Mouse (Mus musculus) kidney, embryonic 14.5 days (tissue): ENCODE measurements around the gene Rere. TPM values are rescaled to one million over a fixed set of nuclear protein-coding genes. Genes with fewer than 3 reads are reported as not detected.
"Not testable (repeated sequence)": the region's sequence is repeated elsewhere in the genome, so short reads cannot be mapped to it uniquely, and the experiment has no call there.

Experiments
- ATAC-seq: fragments of 200-750 bp; cut with Nextera tagmentation; 2 replicates; pipeline ENCODE4 v1.8.0; 2017; ENCODE audit warnings: moderate number of reproducible peaks, mild to moderate bottlenecking, moderate TSS enrichment, moderate library complexity; ENCODE audit not compliant: low FRiP score, low TSS enrichment
- H3K27ac ChIP-seq: fragments of 300-500 bp; sonication (generic); 2 replicates; pipeline ENCODE4 v1.5.1; 2014; ENCODE audit warnings: low read depth, mild to moderate bottlenecking, low read length, moderate library complexity, mixed read lengths
- H3K27me3 ChIP-seq: fragments of 300-500 bp; sonication (generic); 2 replicates; pipeline ENCODE4 v1.6.1; 2014; ENCODE audit warnings: mild to moderate bottlenecking, low read length; ENCODE audit not compliant: control insufficient read depth, insufficient read depth
- H3K36me3 ChIP-seq: fragments of 300-500 bp; sonication (generic); 2 replicates; pipeline ENCODE4 v1.6.1; 2014; ENCODE audit warnings: low read length, mixed read lengths; ENCODE audit not compliant: control insufficient read depth, insufficient read depth
- H3K4me1 ChIP-seq: fragments of 300-500 bp; sonication (generic); 2 replicates; pipeline ENCODE4 v1.6.1; 2014; ENCODE audit warnings: low read length, mixed read lengths; ENCODE audit not compliant: control insufficient read depth, insufficient read depth
- H3K4me2 ChIP-seq: fragments of 300-500 bp; sonication (generic); replicated peaks from 2 replicates; pipeline ENCODE4 v1.6.1; 2014; ENCODE audit warnings: low read depth, mild to moderate bottlenecking, low read length
- H3K4me3 ChIP-seq: fragments of 300-500 bp; sonication (generic); 2 replicates; pipeline ENCODE4 v1.5.1; 2014; ENCODE audit warnings: mild to moderate bottlenecking, low read length
- H3K9ac ChIP-seq: fragments of 300-500 bp; sonication (generic); 2 replicates; pipeline ENCODE4 v1.6.1; 2014; ENCODE audit warnings: low read depth, mild to moderate bottlenecking, low read length, moderate library complexity
- H3K9me3 ChIP-seq: fragments of 300-500 bp; sonication (generic); 2 replicates; pipeline ENCODE4 v1.6.1; 2016; ENCODE audit warnings: low read length; ENCODE audit not compliant: control insufficient read depth
- WGBS: fragments of 180-500 bp; shearing (Covaris S2); extraction: QIAGEN DNeasy Blood & Tissue Kit; methylation state at CpG from one replicate; pipeline ENCODE4 v1.1.7; 2014; 5-methylcytosine and 5-hydroxymethylcytosine counted together
- polyA plus RNA-seq: library from polyadenylated mRNA; unstranded; fragments of >200 nt; fragmentation: Nextera tagmentation; extraction: Ambion mirVana; gene quantifications from 2 replicates; pipeline ENCODE4 v1.2.1, GENCODE M21; 2014

The Rere gene
- polyA plus RNA-seq, 1 experiment from 2014 or later, result 49.9 TPM

DNA sequence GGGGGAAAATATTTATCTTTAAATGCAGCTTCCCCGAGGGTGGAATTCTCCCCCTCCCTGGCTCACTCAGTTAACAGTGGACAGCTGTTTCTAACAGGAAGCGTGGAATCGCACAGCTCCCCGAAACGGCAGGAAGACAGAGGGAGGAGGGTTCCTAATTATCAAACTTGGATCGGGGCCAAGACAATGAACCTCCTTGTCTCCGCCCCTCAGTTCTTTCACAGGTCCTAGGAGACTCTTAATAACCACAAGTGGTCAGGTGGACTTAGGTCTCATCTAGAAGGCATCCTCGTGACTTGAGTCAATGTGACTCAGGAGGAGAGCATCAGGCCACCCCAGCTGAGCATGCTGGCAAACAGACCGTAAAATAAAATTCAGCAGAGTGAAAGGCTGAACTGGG, 8.7 kb upstream of the Rere start:
- Histone ChIP-seq H3K4me2 (peak overlapping the region; percentile 22), H3K27me3 (no peaks in the 10 kb centered on the region), H3K4me1 (peaks cover 24% of the 10 kb centered on the region), H3K27ac (peak overlapping the region; percentile 77), H3K9ac (peak overlapping the region; percentile 14; the same call in 1 of the 2 replicates), H3K9me3 (no peaks in the 10 kb centered on the region), H3K36me3 (no peaks in the 10 kb centered on the region), H3K4me3 (no peak overlapping the region)
- peak; percentile 64 for ATAC-seq
- 8% methylated on average over 9 of the region's 9 CpGs for WGBS

DNA sequence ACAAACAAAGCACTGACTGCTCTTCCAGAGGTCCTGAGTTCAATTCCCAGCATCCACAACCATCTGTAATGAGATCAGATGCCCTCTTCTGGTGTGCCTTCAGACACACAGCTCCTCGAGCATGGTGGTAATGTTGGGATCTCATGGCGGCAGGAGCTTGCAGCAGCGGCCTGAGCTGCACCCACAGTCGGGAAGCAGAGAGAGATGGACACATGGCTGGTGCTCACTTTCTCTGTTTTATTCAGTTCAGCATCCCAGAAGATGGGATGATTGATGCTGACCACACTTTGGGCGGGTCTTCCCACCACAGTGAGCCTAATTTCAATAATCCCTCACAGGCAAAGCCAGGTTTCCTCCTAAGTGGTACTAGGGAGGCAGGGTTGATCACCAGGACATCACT, 5.9 kb upstream of the Rere start:
- no peaks in the 10 kb centered on the region for H3K9me3 ChIP-seq
- no peak overlapping the region for H3K4me2 ChIP-seq
- no peaks in the 10 kb centered on the region for H3K36me3 ChIP-seq
- H3K4me1 ChIP-seq, result peaks cover 11% of the 10 kb centered on the region
- 88% methylated on average over 5 of the region's 5 CpGs for WGBS
- H3K9ac ChIP-seq, result no peak overlapping the region
- ATAC-seq, result no peak
- H3K27me3 ChIP-seq, result no peaks in the 10 kb centered on the region
- no peak overlapping the region for H3K27ac ChIP-seq
- H3K4me3 ChIP-seq, result no peak overlapping the region

DNA sequence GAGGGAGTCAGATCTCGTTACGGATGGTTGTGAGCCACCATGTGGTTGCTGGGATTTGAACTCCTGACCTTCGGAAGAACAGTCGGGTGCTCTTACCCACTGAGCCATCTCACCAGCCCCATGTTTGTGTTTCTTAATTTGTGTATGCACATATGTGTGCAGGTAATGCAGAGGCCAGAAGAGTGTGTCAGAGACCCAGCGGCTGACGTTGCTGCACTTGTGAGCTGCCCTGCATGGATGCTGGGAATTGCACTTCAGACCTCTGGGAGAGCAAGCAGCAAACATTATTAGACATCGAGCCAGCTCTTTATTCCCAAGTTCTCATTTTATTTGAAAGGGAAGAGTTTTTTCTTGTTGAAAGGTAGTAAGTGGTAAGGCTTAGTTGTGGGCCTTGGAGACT, 2.1 kb upstream of the Rere start:
- not testable (repeated sequence) for ATAC-seq, H3K27ac ChIP-seq, H3K4me2 ChIP-seq, H3K4me3 ChIP-seq, H3K9me3 ChIP-seq, H3K36me3 ChIP-seq, H3K9ac ChIP-seq, H3K27me3 ChIP-seq
- WGBS, result 86% methylated on average over 5 of the region's 7 CpGs
- peaks cover 13% of the 10 kb centered on the region for H3K4me1 ChIP-seq

DNA sequence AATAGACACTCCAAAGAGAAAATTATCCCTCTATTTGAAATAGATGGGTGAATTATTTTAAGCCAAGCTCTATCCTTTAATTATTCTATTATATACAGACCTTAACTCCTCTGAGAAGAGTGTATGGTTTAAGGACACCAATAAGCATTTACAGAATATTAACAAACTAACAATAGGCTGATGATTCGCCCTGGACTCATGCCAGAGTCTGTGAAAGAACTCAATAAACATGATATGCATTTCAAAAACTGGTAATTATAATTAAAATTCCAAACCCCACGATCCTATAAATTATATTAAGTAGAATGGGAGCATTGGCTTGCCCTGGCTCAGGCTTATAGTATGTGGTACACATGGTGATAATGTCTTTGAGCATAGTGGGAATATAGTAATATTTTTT, 1.4 kb upstream of the Rere start:
- peaks cover 13% of the 10 kb centered on the region for H3K4me1 ChIP-seq
- no peak overlapping the region for H3K4me3 ChIP-seq
- no peak for ATAC-seq
- no peaks in the 10 kb centered on the region for H3K9me3 ChIP-seq
- H3K27me3 ChIP-seq, result no peaks in the 10 kb centered on the region
- H3K36me3 ChIP-seq, result no peaks in the 10 kb centered on the region
- WGBS, result 72% methylated on average over 2 of the region's 2 CpGs
- H3K27ac ChIP-seq, result no peak overlapping the region
- no peak overlapping the region for H3K4me2 ChIP-seq
- no peak overlapping the region for H3K9ac ChIP-seq

DNA sequence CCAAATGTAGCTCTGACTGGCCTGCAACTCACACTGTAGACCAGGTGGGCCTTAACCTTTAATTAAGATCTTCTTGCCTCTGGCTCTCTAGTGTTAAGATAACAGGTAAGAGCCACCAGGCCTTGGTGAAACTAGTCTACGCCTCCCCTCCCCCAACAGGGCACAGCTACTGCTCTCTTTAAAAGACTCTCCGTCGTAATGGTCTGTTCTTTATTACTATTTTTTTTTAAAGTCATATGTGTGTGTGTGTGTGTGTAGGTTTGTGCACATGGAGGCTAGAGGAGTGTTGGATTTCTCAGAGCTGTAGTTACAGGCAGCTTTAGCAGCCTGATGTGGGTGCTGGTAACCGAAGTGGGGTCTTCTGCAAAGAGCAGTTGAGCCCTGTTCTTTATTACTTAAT, 987 bp upstream of the Rere start:
- peak overlapping the region; percentile 45 for H3K4me2 ChIP-seq
- peak overlapping the region; percentile 90 for H3K4me3 ChIP-seq
- H3K36me3 ChIP-seq, result no peaks in the 10 kb centered on the region
- no peaks in the 10 kb centered on the region for H3K9me3 ChIP-seq
- H3K27me3 ChIP-seq, result no peaks in the 10 kb centered on the region
- H3K9ac ChIP-seq, result peak overlapping the region; percentile 97; the same call in 1 of the 2 replicates
- 34% methylated on average over 4 of the region's 4 CpGs for WGBS
- peak overlapping the region; percentile 99 for H3K27ac ChIP-seq
- H3K4me1 ChIP-seq, result peaks cover 14% of the 10 kb centered on the region
- ATAC-seq, result no peak

DNA sequence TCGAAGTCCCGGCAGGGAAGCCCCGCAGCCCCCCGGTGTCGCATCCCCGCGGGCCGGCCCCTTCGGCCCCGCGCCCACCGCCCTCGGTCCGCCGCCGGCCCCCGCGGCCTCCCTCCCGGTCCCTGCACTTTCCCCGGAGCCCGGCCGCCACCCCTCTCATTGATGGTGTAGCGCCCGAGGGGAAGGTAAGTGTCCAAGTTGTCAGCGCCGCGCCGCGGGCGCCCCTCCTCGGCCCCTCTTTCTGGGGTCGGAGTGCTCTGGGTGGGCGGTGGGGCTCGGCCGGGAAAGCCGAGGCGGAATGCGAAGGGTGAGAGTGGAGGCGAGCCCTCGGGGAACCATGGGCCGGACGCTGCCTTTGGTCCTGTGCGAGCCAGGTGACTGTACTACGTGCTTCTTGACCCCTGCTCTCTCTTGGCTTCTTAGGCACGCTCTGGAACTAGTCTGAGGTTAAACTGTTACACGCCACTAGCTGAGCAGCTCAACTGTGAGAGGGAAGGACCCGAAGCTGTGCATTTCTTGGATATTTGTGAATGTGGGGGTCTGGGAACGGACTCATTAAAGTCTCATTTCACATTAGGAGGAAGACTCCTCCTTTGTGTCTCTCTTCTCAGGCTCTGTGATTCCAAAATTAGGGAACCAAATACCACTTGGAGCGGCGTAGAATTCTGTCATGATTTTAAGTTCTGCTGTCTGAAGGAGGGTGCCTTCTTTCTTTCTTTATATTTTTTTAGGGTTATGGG, 615 bp downstream of the Rere start:
- Histone ChIP-seq H3K27me3 (no peaks in the 10 kb centered on the region), H3K4me1 (peaks cover 23% of the 10 kb centered on the region), H3K4me3 (peak overlapping the region; percentile 90), H3K36me3 (no peaks in the 10 kb centered on the region), H3K9me3 (no peaks in the 10 kb centered on the region), H3K9ac (peak overlapping the region; percentile 97), H3K4me2 (peak overlapping the region; percentile 60), H3K27ac (peak overlapping the region; percentile 99)
- peak; percentile 16; the same call in 1 of the 2 replicates for ATAC-seq
- 1% methylated on average over 46 of the region's 50 CpGs for WGBS

DNA sequence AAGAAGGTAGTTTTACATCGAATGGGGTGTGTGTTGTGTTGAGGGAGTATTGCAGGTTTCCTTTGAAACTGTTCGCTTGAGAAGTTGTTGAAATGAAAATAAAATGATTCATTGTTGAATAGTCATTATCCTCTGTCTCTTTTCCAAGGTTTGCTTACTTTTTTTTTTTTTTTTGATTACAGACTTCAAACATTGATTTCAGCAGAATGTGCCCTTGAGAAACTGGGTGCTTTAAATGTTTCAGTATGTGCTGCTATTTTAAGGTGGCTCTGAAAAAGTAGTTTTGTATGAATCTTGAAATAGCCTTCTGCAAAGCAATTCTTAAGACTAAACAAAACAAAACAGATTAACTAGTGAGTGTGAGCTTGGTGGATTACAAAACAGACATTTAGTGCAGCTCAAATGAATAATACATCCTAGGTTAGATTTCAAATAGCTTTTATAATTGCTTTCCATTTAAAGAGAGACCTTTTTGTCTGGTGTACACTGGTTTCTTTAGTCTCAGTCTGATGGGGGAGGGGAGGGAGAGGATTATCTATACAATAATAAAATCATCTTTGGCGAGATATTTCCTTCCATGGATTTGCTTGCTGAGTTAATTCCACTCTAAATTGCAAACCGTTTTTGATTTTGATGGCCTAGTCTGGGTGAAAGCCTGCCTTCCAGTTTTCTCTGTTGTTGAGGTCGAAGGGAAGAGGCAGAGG, 1.3 kb downstream of the Rere start:
- peak overlapping the region; percentile 60 for H3K4me2 ChIP-seq
- peaks cover 23% of the 10 kb centered on the region for H3K4me1 ChIP-seq
- 7% methylated on average over 5 of the region's 5 CpGs for WGBS
- H3K27ac ChIP-seq, result no peak overlapping the region; the same call in 1 of the 2 replicates
- H3K27me3 ChIP-seq, result no peaks in the 10 kb centered on the region
- H3K4me3 ChIP-seq, result peak overlapping the region; percentile 90
- no peaks in the 10 kb centered on the region for H3K36me3 ChIP-seq
- peak overlapping the region; percentile 97 for H3K9ac ChIP-seq
- ATAC-seq, result no peak
- H3K9me3 ChIP-seq, result no peaks in the 10 kb centered on the region

DNA sequence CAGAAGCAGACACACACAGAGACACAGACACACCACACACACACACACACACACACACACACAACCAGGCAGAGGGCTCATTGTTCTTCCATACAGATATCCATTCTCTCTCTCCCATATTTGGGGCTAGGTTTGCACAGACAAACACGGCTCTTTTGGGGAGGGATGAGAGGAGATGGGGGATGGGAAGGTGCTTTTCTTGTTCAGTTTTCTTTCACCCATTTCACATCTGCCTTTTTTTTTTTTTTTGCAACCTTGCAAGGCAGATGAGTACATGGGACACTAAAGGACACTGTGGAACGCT, 1.8 kb downstream of the Rere start:
- Histone ChIP-seq H3K36me3 (no peaks in the 10 kb centered on the region), H3K9ac (peak overlapping the region; percentile 97; the same call in 1 of the 2 replicates), H3K4me3 (peak overlapping the region; percentile 90), H3K4me2 (peak overlapping the region; percentile 60), H3K9me3 (no peaks in the 10 kb centered on the region), H3K27me3 (no peaks in the 10 kb centered on the region), H3K27ac (peak overlapping the region; percentile 48; the same call in 1 of the 2 replicates), H3K4me1 (peaks cover 25% of the 10 kb centered on the region)
- WGBS, result 15% methylated on average over 2 of the region's 2 CpGs
- no peak for ATAC-seq

DNA sequence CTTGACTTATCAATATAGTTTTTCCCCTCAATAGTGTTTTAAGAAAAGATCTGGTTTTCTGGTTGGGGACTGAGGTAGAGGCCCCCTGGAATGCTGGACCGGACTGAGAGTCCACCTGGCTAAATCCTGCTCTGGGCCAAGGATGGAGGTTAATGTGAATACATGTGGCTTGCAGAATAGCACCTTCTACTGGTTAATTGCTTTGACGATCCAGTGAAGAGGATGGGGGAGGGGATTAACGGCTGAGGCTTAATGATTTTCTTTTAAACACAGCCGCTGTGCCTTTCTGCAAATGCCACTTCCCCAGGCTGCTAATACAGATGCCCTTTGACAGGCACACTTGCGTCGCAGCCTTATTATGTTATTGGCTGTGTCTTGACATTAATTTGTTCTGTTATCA, 2.5 kb downstream of the Rere start:
- Histone ChIP-seq H3K36me3 (no peaks in the 10 kb centered on the region), H3K4me3 (peak overlapping the region; percentile 90), H3K27me3 (no peaks in the 10 kb centered on the region), H3K27ac (no peak overlapping the region), H3K4me1 (peaks cover 31% of the 10 kb centered on the region), H3K9me3 (no peaks in the 10 kb centered on the region), H3K9ac (no peak overlapping the region; the same call in 1 of the 2 replicates), H3K4me2 (peak overlapping the region; percentile 60)
- no peak for ATAC-seq
- 5% methylated on average over 6 of the region's 6 CpGs for WGBS
